Mouse (Mus musculus) midbrain, embryonic 14.5 days (tissue): ENCODE measurements around the gene Crkl. TPM values are rescaled to one million over a fixed set of nuclear protein-coding genes. Genes with fewer than 3 reads are reported as not detected.

ENCODE experiments used
- ATAC-seq: fragments of 200-750 bp; cut with Nextera tagmentation; 2 replicates; pipeline ENCODE4 v1.8.0; 2017; ENCODE audit warnings: moderate number of reproducible peaks, moderate library complexity; ENCODE audit not compliant: low FRiP score, low TSS enrichment
- DNase-seq: peaks from one replicate; pipeline ENCODE4 v3.0.0-alpha.2; 2015
- H3K27ac ChIP-seq: fragments of 300-500 bp; sonication (generic); replicated peaks from 2 replicates; pipeline ENCODE4 v1.5.1; 2014; ENCODE audit warnings: mild to moderate bottlenecking, low read depth, low read length, moderate library complexity
- H3K27me3 ChIP-seq: fragments of 300-500 bp; sonication (generic); 2 replicates; pipeline ENCODE4 v1.6.1; 2014; ENCODE audit warnings: low read length, control low read depth, mixed read lengths; ENCODE audit not compliant: control insufficient read depth, insufficient read depth
- H3K36me3 ChIP-seq: fragments of 300-500 bp; sonication (generic); 2 replicates; pipeline ENCODE4 v1.6.1; 2014; ENCODE audit warnings: low read length, control low read depth; ENCODE audit not compliant: control insufficient read depth, insufficient read depth
- H3K4me1 ChIP-seq: fragments of 300-500 bp; sonication (generic); 2 replicates; pipeline ENCODE4 v1.6.1; 2014; ENCODE audit warnings: mild to moderate bottlenecking, antibody characterized with exemption, low read length, control low read depth; ENCODE audit not compliant: control insufficient read depth, insufficient read depth
- H3K4me2 ChIP-seq: fragments of 300-500 bp; sonication (generic); 2 replicates; pipeline ENCODE4 v1.6.1; 2014; ENCODE audit warnings: mild to moderate bottlenecking, low read length, moderate library complexity
- H3K4me3 ChIP-seq: fragments of 300-500 bp; sonication (generic); replicated peaks from 2 replicates; pipeline ENCODE4 v1.5.1; 2014; ENCODE audit warnings: low read depth, low read length
- H3K9ac ChIP-seq: fragments of 300-500 bp; sonication (generic); replicated peaks from 2 replicates; pipeline ENCODE4 v1.6.1; 2014; ENCODE audit warnings: mild to moderate bottlenecking, low read length, moderate library complexity
- H3K9me3 ChIP-seq: fragments of 300-500 bp; sonication (generic); 2 replicates; pipeline ENCODE4 v1.6.1; 2016; ENCODE audit warnings: low read length, control low read depth, mixed read lengths; ENCODE audit not compliant: control insufficient read depth
- WGBS: fragments of 180-500 bp; shearing (Covaris S2); extraction: QIAGEN DNeasy Blood & Tissue Kit; methylation state at CpG from one replicate; pipeline ENCODE4 v1.1.7; 2014; 5-methylcytosine and 5-hydroxymethylcytosine counted together
- polyA plus RNA-seq: library from polyadenylated mRNA; unstranded; fragments of >200 nt; fragmentation: Nextera tagmentation; extraction: Ambion mirVana; gene quantifications from 2 replicates; pipeline ENCODE4 v1.2.1, GENCODE M21; 2014

The Crkl gene
- polyA plus RNA-seq, 1 experiment from 2014 or later = 85.4 TPM

DNA sequence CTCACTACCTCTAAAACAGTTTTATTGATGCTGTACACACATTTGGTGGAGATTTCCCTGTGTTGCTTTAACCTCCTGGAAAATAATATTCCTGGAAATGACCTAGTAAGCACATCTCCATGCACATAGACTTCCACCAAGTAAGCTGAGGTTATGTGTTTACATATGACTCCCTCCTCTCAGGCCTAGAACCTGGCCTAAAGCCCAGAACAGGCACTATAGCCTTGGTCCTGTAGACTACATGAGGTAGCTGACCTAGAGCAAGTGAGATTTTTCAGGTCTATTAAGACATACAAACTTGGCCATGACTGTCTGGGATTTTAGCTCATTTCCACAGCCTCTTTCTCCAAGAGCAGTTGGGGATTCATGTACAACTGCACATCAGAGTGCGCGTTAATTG lies 58.4 kb downstream of the Crkl start:
- Histone ChIP-seq H3K9me3 (no peaks in the 10 kb centered on the region), H3K4me1 (peaks cover 18% of the 10 kb centered on the region), H3K27ac (no peak overlapping the region), H3K4me3 (peak overlapping the region; percentile 83), H3K4me2 (peak overlapping the region; percentile 85), H3K27me3 (no peaks in the 10 kb centered on the region), H3K36me3 (peaks cover 33% of the 10 kb centered on the region), H3K9ac (no peak overlapping the region; the same call in 1 of the 2 replicates)
- DNase-seq = no peak
- 98% methylated on average over 2 of the region's 2 CpGs for WGBS
- ATAC-seq = no peak

- H3K36me3 ChIP-seq = peaks cover 38% of the 10 kb centered on the region
- no peak overlapping the region for H3K4me2 ChIP-seq
- H3K9ac ChIP-seq = no peak overlapping the region
- H3K4me1 ChIP-seq = peaks cover 18% of the 10 kb centered on the region
- 98% methylated on average over 2 of the region's 2 CpGs for WGBS
- H3K9me3 ChIP-seq = no peaks in the 10 kb centered on the region
- no peaks in the 10 kb centered on the region for H3K27me3 ChIP-seq
- H3K27ac ChIP-seq = no peak overlapping the region
- no peak for ATAC-seq
- no peak for DNase-seq
- no peak overlapping the region for H3K4me3 ChIP-seq
Measured at GRCm38 (mm10) chr16:17510686-17511085, 58.9 kb downstream of the Crkl start.

- Histone ChIP-seq H3K9me3 (no peaks in the 10 kb centered on the region), H3K27ac (no peak overlapping the region), H3K27me3 (no peaks in the 10 kb centered on the region), H3K4me1 (peaks cover 18% of the 10 kb centered on the region), H3K9ac (no peak overlapping the region; the same call in 1 of the 2 replicates), H3K4me3 (no peak overlapping the region), H3K36me3 (peaks cover 45% of the 10 kb centered on the region), H3K4me2 (no peak overlapping the region)
- WGBS = 95% methylated on average over 4 of the region's 4 CpGs
- no peak for DNase-seq
- ATAC-seq = no peak
Measured at GRCm38 (mm10) chr16:17511431-17511830, 59.6 kb downstream of the Crkl start.

DNA sequence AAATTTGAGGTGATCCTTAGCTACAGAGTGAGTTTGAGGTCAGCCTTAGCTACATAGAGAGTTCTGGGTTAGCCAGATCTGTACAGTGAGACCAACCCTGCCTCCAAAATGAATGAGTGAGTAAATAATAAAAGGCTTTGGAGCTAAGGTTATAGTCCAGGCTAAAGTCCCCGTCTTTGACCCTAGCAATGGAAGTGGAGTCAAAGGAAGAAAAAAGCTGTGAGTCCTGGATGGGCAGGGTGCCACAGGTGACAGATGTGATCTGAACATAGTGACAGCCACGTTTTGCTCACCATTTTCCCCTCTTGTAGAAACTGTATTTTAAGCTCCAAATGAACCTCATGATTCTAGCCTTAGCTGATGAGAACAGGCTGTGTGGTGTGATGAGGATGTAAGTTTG lies 67.1 kb downstream of the Crkl start:
- Histone ChIP-seq H3K9me3 (no peaks in the 10 kb centered on the region), H3K4me3 (no peak overlapping the region), H3K27me3 (no peaks in the 10 kb centered on the region), H3K4me2 (no peak overlapping the region), H3K4me1 (no peaks in the 10 kb centered on the region), H3K9ac (no peak overlapping the region), H3K36me3 (peaks cover 92% of the 10 kb centered on the region), H3K27ac (no peak overlapping the region)
- DNase-seq = no peak
- 86% methylated on average over 2 of the region's 2 CpGs for WGBS
- no peak for ATAC-seq

- Histone ChIP-seq H3K4me1 (no peaks in the 10 kb centered on the region), H3K27me3 (no peaks in the 10 kb centered on the region), H3K36me3 (peaks cover 94% of the 10 kb centered on the region), H3K9me3 (no peaks in the 10 kb centered on the region), H3K27ac (no peak overlapping the region), H3K4me3 (no peak overlapping the region), H3K4me2 (no peak overlapping the region), H3K9ac (no peak overlapping the region)
- no peak for DNase-seq
- no peak for ATAC-seq
- 93% methylated on average over 11 of the region's 11 CpGs for WGBS
Measured at GRCm38 (mm10) chr16:17524156-17524555, 72.4 kb downstream of the Crkl start.

GRCm38 (mm10) chr16:17525524-17525923 lies 73.7 kb downstream of the Crkl start:
- H3K4me3 ChIP-seq = no peak overlapping the region
- H3K36me3 ChIP-seq = peaks cover 80% of the 10 kb centered on the region
- no peak overlapping the region for H3K9ac ChIP-seq
- no peaks in the 10 kb centered on the region for H3K9me3 ChIP-seq
- DNase-seq = no peak
- no peak overlapping the region for H3K4me2 ChIP-seq
- no peak overlapping the region for H3K27ac ChIP-seq
- H3K4me1 ChIP-seq = peaks cover 8% of the 10 kb centered on the region
- ATAC-seq = no peak
- no peaks in the 10 kb centered on the region for H3K27me3 ChIP-seq
- WGBS = 89% methylated on average over 3 of the region's 3 CpGs

DNA sequence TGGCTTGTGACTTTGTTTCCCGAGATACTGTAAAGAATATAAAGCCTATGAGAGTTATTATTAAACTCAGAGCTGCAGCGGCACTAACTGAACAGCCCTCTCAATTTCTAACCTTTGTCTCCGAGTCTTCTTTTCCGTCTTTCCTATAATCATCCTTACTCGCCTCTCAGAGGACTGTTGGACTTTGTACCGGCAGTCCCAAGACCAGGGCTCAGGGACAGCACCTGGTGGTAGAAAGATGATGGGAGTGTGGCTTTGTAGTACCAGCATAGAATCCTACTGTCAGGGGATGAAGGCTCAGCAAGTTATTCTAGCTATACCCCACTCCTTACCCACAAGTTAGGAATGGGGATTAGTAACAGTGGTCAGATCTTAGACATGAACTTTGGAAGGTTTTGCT lies 74.4 kb downstream of the Crkl start:
- ATAC-seq = no peak
- H3K4me2 ChIP-seq = no peak overlapping the region
- H3K27me3 ChIP-seq = no peaks in the 10 kb centered on the region
- 94% methylated on average over 6 of the region's 6 CpGs for WGBS
- peaks cover 73% of the 10 kb centered on the region for H3K36me3 ChIP-seq
- no peak overlapping the region for H3K4me3 ChIP-seq
- no peak overlapping the region for H3K9ac ChIP-seq
- peaks cover 8% of the 10 kb centered on the region for H3K4me1 ChIP-seq
- H3K9me3 ChIP-seq = no peaks in the 10 kb centered on the region
- no peak for DNase-seq
- H3K27ac ChIP-seq = no peak overlapping the region

GRCm38 (mm10) chr16:17527606-17528005 lies 75.8 kb downstream of the Crkl start:
- no peak overlapping the region for H3K4me3 ChIP-seq
- no peak for ATAC-seq
- no peak overlapping the region for H3K27ac ChIP-seq
- DNase-seq = no peak
- no peak overlapping the region for H3K4me2 ChIP-seq
- H3K4me1 ChIP-seq = peaks cover 14% of the 10 kb centered on the region
- peaks cover 59% of the 10 kb centered on the region for H3K36me3 ChIP-seq
- H3K27me3 ChIP-seq = no peaks in the 10 kb centered on the region
- no peaks in the 10 kb centered on the region for H3K9me3 ChIP-seq
- H3K9ac ChIP-seq = no peak overlapping the region

DNA sequence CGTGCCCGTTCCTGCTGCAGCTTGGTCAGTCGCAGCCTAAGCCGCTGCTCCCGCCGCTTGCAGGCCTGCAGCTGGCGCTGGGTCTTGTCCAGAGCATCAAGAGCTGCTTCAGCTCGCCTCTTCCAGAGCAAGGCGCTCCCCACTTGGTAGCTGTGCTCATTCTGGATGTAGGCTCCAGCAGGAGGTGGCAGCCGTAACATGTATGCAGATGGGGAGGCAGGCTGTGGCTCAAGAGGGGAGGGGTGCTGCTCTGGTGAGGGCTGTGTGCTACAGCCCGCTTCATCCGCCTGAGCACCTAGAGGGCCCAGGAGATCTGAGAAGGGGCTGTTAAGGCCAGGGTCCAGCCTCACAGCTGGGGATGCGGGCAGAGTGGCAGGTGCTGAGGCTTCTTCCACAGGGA lies 76.5 kb downstream of the Crkl start:
- 86% methylated on average over 13 of the region's 13 CpGs for WGBS
- DNase-seq (no peak), ATAC-seq (no peak)
- H3K9me3 ChIP-seq = no peaks in the 10 kb centered on the region
- H3K27me3 ChIP-seq = no peaks in the 10 kb centered on the region
- H3K27ac ChIP-seq = no peak overlapping the region
- H3K4me1 ChIP-seq = peaks cover 14% of the 10 kb centered on the region
- H3K4me3 ChIP-seq = no peak overlapping the region
- H3K4me2 ChIP-seq = no peak overlapping the region
- H3K36me3 ChIP-seq = peaks cover 53% of the 10 kb centered on the region
- no peak overlapping the region for H3K9ac ChIP-seq
